In the genomic region with DNA sequence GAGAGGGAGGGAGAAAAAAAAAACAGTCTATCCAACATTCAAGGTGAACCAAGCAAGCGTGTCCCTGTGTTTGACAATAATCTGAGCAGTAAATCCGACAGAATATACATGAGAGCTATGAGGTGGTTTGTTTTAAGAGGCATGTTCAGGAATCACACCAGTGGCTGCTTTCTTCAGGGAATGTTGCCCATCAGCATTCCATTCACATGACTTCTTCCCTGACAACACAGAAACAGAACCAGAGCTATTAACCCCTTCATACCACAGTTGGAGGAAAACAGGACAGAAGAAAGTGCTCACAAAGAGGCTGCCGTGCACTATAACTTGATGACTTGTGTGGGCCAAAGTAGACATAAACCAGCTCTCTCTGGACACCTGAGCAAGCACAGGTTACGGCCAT, we compare ENCODE assay signal across 15 mouse cellular contexts. TPM values are rescaled to one million over a fixed set of nuclear protein-coding genes. Genes with fewer than 3 reads are reported as not detected.
A peak's percentile ranks its signal among the peaks of the same experiment; 100 is the strongest.
DNase-seq lines count a peak whose midpoint lies in the region; ATAC-seq and TF ChIP-seq lines count a peak whose summit lies in the region.
"Had no signal": no experiment of that assay in that cellular context is flagged by ENCODE, and none has a peak within 500 bp of the region (broad histone marks: within the 10 kb centered on the region; RNA-seq: fewer than 3 reads in every experiment).

No protein-coding gene starts in this region.

- no peak overlapping the region for H3K9ac ChIP-seq in heart, embryonic 13.5 days
- H3K9ac ChIP-seq in heart, adult 2 months (ENCODE audit: low read depth, low read length), result no peak overlapping the region
- H3K9ac ChIP-seq: liver, embryonic 14.5 days; midbrain, embryonic 12.5 days; neural tube, embryonic 13.5 days had no signal

- no peaks in the 10 kb centered on the region for H3K36me3 ChIP-seq in heart, embryonic 13.5 days
- H3K36me3 ChIP-seq in heart, adult 2 months (ENCODE audit: control insufficient read depth, insufficient read depth, low read length), result no peaks in the 10 kb centered on the region
- no peaks in the 10 kb centered on the region for H3K36me3 ChIP-seq in testis, adult 2 months (ENCODE audit: control insufficient read depth, insufficient read depth, low read length)
- no peaks in the 10 kb centered on the region for H3K36me3 ChIP-seq in thymus, adult 2 months (ENCODE audit: control insufficient read depth, insufficient read depth, low read length)
- H3K36me3 ChIP-seq: midbrain, embryonic 12.5 days; neural tube, embryonic 13.5 days had no signal

- no peaks in the 10 kb centered on the region for H3K27me3 ChIP-seq in heart, embryonic 13.5 days (replicated peaks)
- no peaks in the 10 kb centered on the region for H3K27me3 ChIP-seq in heart, adult 2 months (ENCODE audit: control insufficient read depth, insufficient read depth, low read length)
- H3K27me3 ChIP-seq in testis, adult 2 months (ENCODE audit: control insufficient read depth, insufficient read depth, low read length), result no peaks in the 10 kb centered on the region
- H3K27me3 ChIP-seq in thymus, adult 2 months (ENCODE audit: control insufficient read depth, insufficient read depth, low read length), result no peaks in the 10 kb centered on the region
- H3K27me3 ChIP-seq: midbrain, embryonic 12.5 days; neural tube, embryonic 13.5 days had no signal

- intact Hi-C loops in heart, adult 2 months (cut with DNase I), result no loop called here
- intact Hi-C loops in left cerebral cortex, postnatal 36 days (cut with DNase I), result no loop called here

- no peak for ATAC-seq in heart, embryonic 13.5 days (ENCODE audit: extremely low read depth, insufficient number of reproducible peaks, low FRiP score, low TSS enrichment)
- ATAC-seq: forebrain, embryonic 14.5 days had no signal

- no peaks in the 10 kb centered on the region for H3K9me3 ChIP-seq in heart, embryonic 13.5 days
- H3K9me3 ChIP-seq: midbrain, embryonic 12.5 days; neural tube, embryonic 13.5 days had no signal

- TF ChIP-seq EP300 in heart, adult 2 months (IDR thresholded peaks at IDR 0.05; ENCODE audit: insufficient read depth, low read depth, low read length), result no peak

- WGBS in heart, embryonic 13.5 days, result 34% methylated on average over 4 of the region's 4 CpGs
- WGBS in heart, adult 2 months, result 41% methylated on average over 4 of the region's 4 CpGs
- 98% methylated on average over 4 of the region's 4 CpGs for WGBS in thymus, adult 2 months

- no peak for TF ChIP-seq CTCF in heart, adult 2 months (IDR thresholded peaks at IDR 0.05)
- TF ChIP-seq CTCF in testis, adult 2 months (IDR thresholded peaks at IDR 0.05; ENCODE audit: control insufficient read depth, insufficient read depth, insufficient replicate concordance, low read depth, low read length), result no peak
- TF ChIP-seq CTCF in thymus, adult 2 months (IDR thresholded peaks at IDR 0.05; ENCODE audit: borderline replicate concordance, control insufficient read depth, extremely low read depth, insufficient read depth, low read length, poor library complexity), result no peak

- no peak for DNase-seq in heart, adult 2 months
- no peak for DNase-seq in testis, postnatal 10 days (ENCODE audit: low spot score)
- DNase-seq in kidney, postnatal 10 days, result peak; percentile 25
- no peak for DNase-seq in thymus, postnatal 14 days
- no peak for DNase-seq in thymus, adult 2 months
- no peak for DNase-seq in left cerebral cortex, postnatal 36 days (ENCODE audit: low spot score in 2 of 2)
- DNase-seq: cerebellum, adult 18-20 months; gastrocnemius, postnatal 25 days had no signal

- peaks cover 15% of the 10 kb centered on the region for H3K4me1 ChIP-seq in heart, embryonic 13.5 days
- no peaks in the 10 kb centered on the region for H3K4me1 ChIP-seq in heart, adult 2 months (ENCODE audit: control insufficient read depth, insufficient read depth, low read length)
- H3K4me1 ChIP-seq in testis, adult 2 months (ENCODE audit: control insufficient read depth, insufficient read depth, low read length), result no peaks in the 10 kb centered on the region
- no peaks in the 10 kb centered on the region for H3K4me1 ChIP-seq in thymus, adult 2 months (replicated peaks; ENCODE audit: control insufficient read depth, insufficient read depth, low read length)
- H3K4me1 ChIP-seq: midbrain, embryonic 12.5 days had no signal

- H3K79me2 ChIP-seq in heart, adult 2 months (replicated peaks; ENCODE audit: control insufficient read depth, insufficient read depth, low read length), result no peaks in the 10 kb centered on the region

- peak overlapping the region; percentile 30; the same call in 1 of the 2 replicates for H3K4me2 ChIP-seq in heart, embryonic 13.5 days
- H3K4me2 ChIP-seq: midbrain, embryonic 12.5 days; neural tube, embryonic 13.5 days had no signal

- TF ChIP-seq POLR2A in heart, adult 2 months (IDR thresholded peaks at IDR 0.05; ENCODE audit: insufficient read depth, low read depth, low read length), result no peak
- TF ChIP-seq POLR2A in testis, adult 2 months (IDR thresholded peaks at IDR 0.05; ENCODE audit: control insufficient read depth, low read depth, low read length), result no peak
- no peak for TF ChIP-seq POLR2A in thymus, adult 2 months (IDR thresholded peaks at IDR 0.05; ENCODE audit: control insufficient read depth, extremely low read depth, insufficient read depth, low read length, poor library complexity)

- no peak overlapping the region for H3K4me3 ChIP-seq in heart, embryonic 13.5 days
- H3K4me3 ChIP-seq in heart, adult 2 months, result no peak overlapping the region
- H3K4me3 ChIP-seq in testis, adult 2 months (ENCODE audit: control insufficient read depth, low read depth, low read length), result peak overlapping the region; percentile 55
- no peak overlapping the region for H3K4me3 ChIP-seq in thymus, adult 2 months (ENCODE audit: control insufficient read depth, insufficient read depth, low read length)
- H3K4me3 ChIP-seq: left cerebral cortex, adult 2 months; midbrain, embryonic 12.5 days; neural tube, embryonic 13.5 days had no signal

- H3K27ac ChIP-seq in heart, embryonic 13.5 days (replicated peaks), result peak overlapping the region; percentile 42
- H3K27ac ChIP-seq in heart, adult 2 months, result no peak overlapping the region
- no peak overlapping the region for H3K27ac ChIP-seq in testis, adult 2 months (ENCODE audit: control insufficient read depth, insufficient read depth, low read depth, low read length)
- H3K27ac ChIP-seq in thymus, adult 2 months (ENCODE audit: control insufficient read depth, insufficient read depth, low read length), result no peak overlapping the region
- H3K27ac ChIP-seq: left cerebral cortex, adult 2 months; liver, embryonic 14.5 days; midbrain, embryonic 12.5 days; neural tube, embryonic 13.5 days had no signal

RNA-seq across cellular contexts. Expression of a gene that starts 16.5 kb away (rescaled TPM):
- polyA plus RNA-seq in heart, embryonic 13.5 days (2015; fragmentation: Nextera tagmentation; extraction: Ambion mirVana), result 16.9 and 17.0 TPM in 2 replicates
- 10 to 100 TPM in 1 of 2 experiments, 1 to 10 TPM in 1; 9.9 to 11.4 TPM for total RNA-seq in heart, adult 2 months (2021)
- 1.2 and 3.8 TPM in 2 replicates for polyA plus RNA-seq in heart, adult 2 months (2012; rRNA removed)
- polyA plus RNA-seq in testis, adult 2 months (2012; rRNA removed), result 3.9 and 4.5 TPM in 2 replicates
- polyA plus RNA-seq in thymus, adult 2 months (2012; rRNA removed), result 3.3 and 3.7 TPM in 2 replicates
- 10 to 100 TPM; 20.1 to 21.5 TPM for total RNA-seq in left cerebral cortex, postnatal 36 days (2021)

RNA-seq across cellular contexts. Expression of a gene that starts 37.1 kb away (rescaled TPM):
- 0.23 and 0.51 TPM in 2 replicates for polyA plus RNA-seq in heart, embryonic 13.5 days (2015; fragmentation: Nextera tagmentation; extraction: Ambion mirVana)
- under 1 TPM; 0.18 to 0.37 TPM for total RNA-seq in heart, adult 2 months (2021)
- 0.06 and 0.14 TPM in 2 replicates for polyA plus RNA-seq in heart, adult 2 months (2012; rRNA removed)
- 1.0 and 1.3 TPM in 2 replicates for polyA plus RNA-seq in testis, adult 2 months (2012; rRNA removed)
- 0.27 and 0.47 TPM in 2 replicates for polyA plus RNA-seq in thymus, adult 2 months (2012; rRNA removed)
- 10 to 100 TPM; 26.8 to 29.0 TPM for total RNA-seq in left cerebral cortex, postnatal 36 days (2021)
